Mouse (Mus musculus) ES-Bruce4 (cell line): ENCODE data around the gene Tmem171. TPM values are rescaled to one million over a fixed set of nuclear protein-coding genes. Genes with fewer than 3 reads are reported as not detected.

ENCODE experiments used
- H3K27ac ChIP-seq: 2 replicates; pipeline ENCODE4 v1.5.1; 2012; ENCODE audit warnings: low read length, inconsistent platforms; ENCODE audit not compliant: insufficient read depth
- H3K27me3 ChIP-seq: 2 replicates; pipeline ENCODE4 v1.6.1; 2012; ENCODE audit warnings: mild to moderate bottlenecking, low read length, inconsistent platforms; ENCODE audit not compliant: control insufficient read depth, poor library complexity, insufficient read depth, severe bottlenecking
- H3K36me3 ChIP-seq: 2 replicates; pipeline ENCODE4 v1.6.1; 2012; ENCODE audit warnings: inconsistent platforms, mild to moderate bottlenecking, low read length, moderate library complexity; ENCODE audit not compliant: control insufficient read depth, poor library complexity, insufficient read depth, severe bottlenecking
- H3K4me1 ChIP-seq: one replicate; pipeline ENCODE4 v1.8.1; 2011; ENCODE audit warnings: low read length; ENCODE audit not compliant: control insufficient read depth, insufficient read depth
- H3K4me3 ChIP-seq: 2 replicates; pipeline ENCODE4 v1.5.1; 2011; ENCODE audit warnings: low read depth, mild to moderate bottlenecking, low read length
- H3K9ac ChIP-seq: 2 replicates; pipeline ENCODE4 v1.6.1; 2012; ENCODE audit warnings: low read depth, mild to moderate bottlenecking, inconsistent platforms; ENCODE audit not compliant: poor library complexity, severe bottlenecking
- H3K9me3 ChIP-seq: replicated peaks from 2 replicates; pipeline ENCODE4 v1.6.1; 2012; ENCODE audit warnings: mild to moderate bottlenecking, low read length, inconsistent platforms; ENCODE audit not compliant: control insufficient read depth, poor library complexity, insufficient read depth, severe bottlenecking
- CTCF ChIP-seq: IDR thresholded peaks from one replicate; pipeline ENCODE4 v1.8.1; 2011; ENCODE audit warnings: low read depth, low read length
- EP300 ChIP-seq: IDR thresholded peaks from 2 replicates; pipeline ENCODE4 v1.6.1; 2011; ENCODE audit warnings: low read depth, low read length; ENCODE audit not compliant: insufficient read depth
- POLR2A ChIP-seq: IDR thresholded peaks from one replicate; pipeline ENCODE4 v1.8.1; 2011; ENCODE audit warnings: low read length; ENCODE audit not compliant: insufficient read depth
- polyA plus RNA-seq: library from polyadenylated mRNA; stranded (reverse); fragments of >200 nt; gene quantifications from 2 replicates; pipeline ENCODE4 v1.2.4, GENCODE M21; 2011; ENCODE audit warnings: low read depth; ENCODE audit not compliant: missing spikeins, insufficient read depth, insufficient read length

The Tmem171 gene
- 0.99 TPM in 1 of 2 replicates, not detected in the other for polyA plus RNA-seq

GRCm38 (mm10) chr13:98694773-98695314 is at the start of gene Tmem171:
Gene Tmem171, minus strand, starts transcription at chr13:98694834.
- H3K9ac ChIP-seq: peak within 1 kb of the TSS; percentile 57; the same call in 1 of the 2 replicates
- TF ChIP-seq EP300 (no peak), POLR2A (no peak), CTCF (no peak)
- no peaks in the 10 kb centered on the region for H3K36me3 ChIP-seq
- no peak within 1 kb of the TSS for H3K27ac ChIP-seq
- H3K4me1 ChIP-seq: no peaks in the 10 kb centered on the region
- H3K4me3 ChIP-seq: peak within 1 kb of the TSS; percentile 52
- peaks cover 3% of the 10 kb centered on the region; the same call in 1 of the 2 replicates for H3K27me3 ChIP-seq
- no peaks in the 10 kb centered on the region for H3K9me3 ChIP-seq

GRCm38 (mm10) chr13:98743829-98744228 is 49.2 kb upstream of the Tmem171 start:
- Histone ChIP-seq H3K36me3 (peaks cover 3% of the 10 kb centered on the region), H3K9me3 (no peaks in the 10 kb centered on the region), H3K4me1 (no peaks in the 10 kb centered on the region), H3K27ac (no peak overlapping the region), H3K27me3 (no peaks in the 10 kb centered on the region), H3K4me3 (no peak overlapping the region), H3K9ac (no peak overlapping the region)
- TF ChIP-seq POLR2A: no peak
- no peak for TF ChIP-seq CTCF
- TF ChIP-seq EP300: no peak

GRCm38 (mm10) chr13:98743214-98743613 is 48.6 kb upstream of the Tmem171 start:
- TF ChIP-seq CTCF (no peak), EP300 (no peak), POLR2A (no peak)
- no peak overlapping the region for H3K4me3 ChIP-seq
- H3K36me3 ChIP-seq: peaks cover 3% of the 10 kb centered on the region

GRCm38 (mm10) chr13:98738213-98738612 is 43.6 kb upstream of the Tmem171 start:
- TF ChIP-seq CTCF: no peak
- TF ChIP-seq POLR2A: no peak
- TF ChIP-seq EP300: no peak
- no peaks in the 10 kb centered on the region for H3K4me1 ChIP-seq
- no peaks in the 10 kb centered on the region for H3K9me3 ChIP-seq
- H3K9ac ChIP-seq: no peak overlapping the region
- H3K36me3 ChIP-seq: peaks cover 3% of the 10 kb centered on the region
- no peak overlapping the region for H3K4me3 ChIP-seq
- H3K27me3 ChIP-seq: no peaks in the 10 kb centered on the region
- H3K27ac ChIP-seq: no peak overlapping the region

More at GRCm38 (mm10) chr13:98743214-98743613, 48.6 kb upstream of the Tmem171 start:
- H3K9me3 ChIP-seq: no peaks in the 10 kb centered on the region
- no peaks in the 10 kb centered on the region for H3K4me1 ChIP-seq
- H3K27ac ChIP-seq: no peak overlapping the region
- H3K27me3 ChIP-seq: no peaks in the 10 kb centered on the region
- H3K9ac ChIP-seq: no peak overlapping the region

- peaks cover 12% of the 10 kb centered on the region for H3K36me3 ChIP-seq
- H3K9me3 ChIP-seq: no peaks in the 10 kb centered on the region
- no peak for TF ChIP-seq CTCF
- TF ChIP-seq POLR2A: no peak
- no peak for TF ChIP-seq EP300
- no peak overlapping the region for H3K9ac ChIP-seq
- no peak overlapping the region for H3K27ac ChIP-seq
- no peaks in the 10 kb centered on the region for H3K4me1 ChIP-seq
- no peaks in the 10 kb centered on the region for H3K27me3 ChIP-seq
- no peak overlapping the region for H3K4me3 ChIP-seq
Measured at GRCm38 (mm10) chr13:98733292-98733691, 38.7 kb upstream of the Tmem171 start.

- H3K9ac ChIP-seq: no peak overlapping the region
- H3K36me3 ChIP-seq: peaks cover 22% of the 10 kb centered on the region
- H3K27me3 ChIP-seq: no peaks in the 10 kb centered on the region
- H3K4me1 ChIP-seq: no peaks in the 10 kb centered on the region
- TF ChIP-seq CTCF (no peak), POLR2A (no peak), EP300 (no peak)
- no peak overlapping the region for H3K27ac ChIP-seq
- no peaks in the 10 kb centered on the region for H3K9me3 ChIP-seq
- H3K4me3 ChIP-seq: no peak overlapping the region
Measured at GRCm38 (mm10) chr13:98729271-98730062, 34.8 kb upstream of the Tmem171 start.
